Mouse (Mus musculus) liver, embryonic 14.5 days (tissue): ENCODE results near the gene Cnot1.

Experiments
- CTCF ChIP-seq: IDR thresholded peaks from 2 replicates; pipeline ENCODE4 v1.5.1; 2016; ENCODE audit warnings: antibody characterized with exemption, low read depth, control low read depth
- EP300 ChIP-seq: IDR thresholded peaks from 2 replicates; pipeline ENCODE4 v1.6.1; 2016; ENCODE audit warnings: antibody characterized with exemption, low read depth

DNA sequence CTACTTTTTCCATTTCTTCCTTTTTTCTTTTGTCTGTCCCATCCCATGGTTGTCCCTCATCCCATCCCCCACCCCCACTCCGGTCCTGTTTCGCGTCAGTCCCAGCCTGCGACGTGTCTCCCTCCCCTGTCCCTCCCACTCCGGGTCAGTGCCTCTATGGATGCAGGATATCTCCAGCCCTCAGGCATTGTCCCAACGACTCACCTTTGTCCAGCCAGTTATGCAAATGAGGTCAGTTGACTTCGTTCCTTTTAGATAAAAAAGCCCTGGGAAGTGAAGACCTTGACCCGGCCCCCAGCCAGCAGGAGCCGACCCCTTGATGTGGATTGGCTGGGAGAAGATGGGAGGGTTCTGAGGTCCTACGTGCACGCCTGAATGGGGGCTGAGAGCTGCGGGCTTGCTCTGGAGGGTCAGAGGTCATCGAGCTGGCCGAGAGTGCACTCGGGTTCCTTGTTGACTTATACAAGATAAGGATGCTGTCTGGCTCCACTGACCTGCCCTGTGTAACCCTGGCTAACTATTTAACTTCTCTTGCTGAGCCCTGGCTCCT lies 26.2 kb upstream of the Cnot1 start:
- no peak for TF ChIP-seq CTCF
- TF ChIP-seq EP300: no peak; the same call in 1 of the 2 replicates
